Mouse (Mus musculus) thymus, adult 2 months (tissue): ENCODE measurements around the gene Syngr2. TPM values are rescaled to one million over a fixed set of nuclear protein-coding genes. Genes with fewer than 3 reads are reported as not detected.

ENCODE experiments used
- DNase-seq: peaks from one replicate; pipeline ENCODE4 v3.0.0; 2021
- H3K27ac ChIP-seq: fragments of 200-500 bp; 2 replicates; pipeline ENCODE4 v1.5.1; 2012; ENCODE audit warnings: low read length, control low read depth; ENCODE audit not compliant: control insufficient read depth, insufficient read depth
- H3K27me3 ChIP-seq: fragments of 200-500 bp; 2 replicates; pipeline ENCODE4 v1.6.1; 2012; ENCODE audit warnings: mild to moderate bottlenecking, low read length, moderate library complexity, mixed read lengths; ENCODE audit not compliant: control insufficient read depth, insufficient read depth
- H3K36me3 ChIP-seq: fragments of 200-500 bp; 2 replicates; pipeline ENCODE4 v1.6.1; 2012; ENCODE audit warnings: mild to moderate bottlenecking, low read length, moderate library complexity; ENCODE audit not compliant: control insufficient read depth, insufficient read depth
- H3K4me1 ChIP-seq: fragments of 200-500 bp; replicated peaks from 2 replicates; pipeline ENCODE4 v1.6.1; 2012; ENCODE audit warnings: low read length; ENCODE audit not compliant: control insufficient read depth, insufficient read depth
- H3K4me3 ChIP-seq: fragments of 200-500 bp; 2 replicates; pipeline ENCODE4 v1.5.1; 2012; ENCODE audit warnings: mild to moderate bottlenecking, low read length, control low read depth, moderate library complexity; ENCODE audit not compliant: control insufficient read depth, insufficient read depth
- CTCF ChIP-seq: fragments of 200-500 bp; IDR thresholded peaks from 2 replicates; pipeline ENCODE4 v1.5.1; 2012; ENCODE audit warnings: mild to moderate bottlenecking, control low read depth, low read length, moderate library complexity, borderline replicate concordance; ENCODE audit not compliant: control insufficient read depth, poor library complexity, insufficient read depth; ENCODE audit errors: extremely low read depth
- POLR2A ChIP-seq: fragments of 200-500 bp; IDR thresholded peaks from 2 replicates; pipeline ENCODE4 v1.6.1; 2012; ENCODE audit warnings: mild to moderate bottlenecking, low read length, control low read depth, moderate library complexity; ENCODE audit not compliant: control insufficient read depth, poor library complexity, insufficient read depth; ENCODE audit errors: extremely low read depth
- WGBS: fragments of 180-500 bp; shearing (Covaris S2); methylation state at CpG from one replicate; pipeline ENCODE4 v1.1.7; 2018; 5-methylcytosine and 5-hydroxymethylcytosine counted together
- polyA plus RNA-seq: library from polyadenylated mRNA; depleted of rRNA; stranded (reverse); fragments of >200 nt; gene quantifications from 2 replicates; pipeline ENCODE4 v1.2.3, GENCODE M21; 2012

The Syngr2 gene
- polyA plus RNA-seq, 1 experiment: 322 TPM

DNA sequence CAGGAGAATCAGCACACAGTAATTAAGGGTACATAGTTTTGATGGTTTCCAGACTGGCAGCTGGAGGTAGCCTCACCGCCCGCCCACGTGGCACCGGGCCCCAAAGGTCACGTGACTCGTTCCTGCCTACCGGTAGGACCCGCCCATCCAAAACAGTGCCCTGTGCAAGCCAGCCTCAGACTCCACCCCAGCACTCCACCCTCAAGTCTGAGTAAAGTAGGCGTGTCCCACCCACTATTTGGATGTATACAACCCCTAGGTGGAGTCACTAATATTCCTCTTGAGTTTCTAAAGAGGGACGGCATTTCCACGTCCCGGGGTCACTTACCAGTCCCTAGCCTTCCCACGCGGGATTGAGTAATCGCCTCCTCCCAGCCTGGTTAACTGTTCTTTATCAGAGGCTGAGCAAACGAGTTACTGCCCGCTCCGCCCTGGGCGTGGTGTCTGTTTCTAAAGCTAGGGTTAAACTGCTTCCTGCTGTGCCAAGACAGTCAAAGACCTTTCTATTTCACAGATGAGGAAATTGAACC lies 28.8 kb upstream of the Syngr2 start:
- peak overlapping the region; percentile 99 for H3K27ac ChIP-seq
- peak; percentile 68; the same call in 1 of the 2 replicates for TF ChIP-seq POLR2A
- TF ChIP-seq CTCF: 0 out of 2 replicates have a peak, but pooled peaks have one; percentile 34
- under 1% methylated on average over 19 of the region's 19 CpGs for WGBS
- H3K27me3 ChIP-seq: no peaks in the 10 kb centered on the region
- H3K4me1 ChIP-seq: peaks cover 58% of the 10 kb centered on the region
- H3K4me3 ChIP-seq: peak overlapping the region; percentile 99
- peaks cover 12% of the 10 kb centered on the region for H3K36me3 ChIP-seq
- peak; percentile 93 for DNase-seq

DNA sequence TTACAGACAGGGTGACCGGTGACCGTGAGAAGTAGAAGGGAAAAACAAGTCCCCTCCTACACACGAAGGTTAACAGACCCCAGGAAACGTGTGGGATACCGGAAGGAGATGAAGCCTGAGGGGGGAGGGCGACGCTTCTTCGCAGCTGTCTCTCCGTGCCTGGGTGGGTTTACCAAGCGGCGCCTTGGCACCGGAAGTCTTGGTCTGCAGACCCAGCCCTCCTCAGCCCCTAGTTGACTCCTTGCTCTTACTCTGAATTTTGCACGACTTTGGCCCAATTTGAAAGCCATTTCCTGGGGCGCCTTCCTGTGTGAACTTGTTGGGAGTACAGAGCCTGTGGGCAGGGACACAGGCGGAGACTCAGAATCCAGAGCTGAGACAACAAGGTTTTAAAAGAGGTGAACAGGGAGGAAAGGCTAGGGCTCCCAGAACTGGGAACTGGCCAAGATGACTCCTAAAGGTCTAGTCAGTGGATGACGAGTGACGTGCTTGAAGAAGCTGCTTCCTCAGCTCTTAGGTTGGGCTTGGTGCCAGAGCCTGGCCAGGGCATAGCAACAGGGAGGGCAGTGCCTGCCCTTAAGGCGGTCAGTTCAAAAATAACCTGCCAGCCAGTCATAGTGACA lies 28.2 kb upstream of the Syngr2 start:
- H3K4me1 ChIP-seq: peaks cover 52% of the 10 kb centered on the region
- WGBS: 1% methylated on average over 18 of the region's 18 CpGs

DNA sequence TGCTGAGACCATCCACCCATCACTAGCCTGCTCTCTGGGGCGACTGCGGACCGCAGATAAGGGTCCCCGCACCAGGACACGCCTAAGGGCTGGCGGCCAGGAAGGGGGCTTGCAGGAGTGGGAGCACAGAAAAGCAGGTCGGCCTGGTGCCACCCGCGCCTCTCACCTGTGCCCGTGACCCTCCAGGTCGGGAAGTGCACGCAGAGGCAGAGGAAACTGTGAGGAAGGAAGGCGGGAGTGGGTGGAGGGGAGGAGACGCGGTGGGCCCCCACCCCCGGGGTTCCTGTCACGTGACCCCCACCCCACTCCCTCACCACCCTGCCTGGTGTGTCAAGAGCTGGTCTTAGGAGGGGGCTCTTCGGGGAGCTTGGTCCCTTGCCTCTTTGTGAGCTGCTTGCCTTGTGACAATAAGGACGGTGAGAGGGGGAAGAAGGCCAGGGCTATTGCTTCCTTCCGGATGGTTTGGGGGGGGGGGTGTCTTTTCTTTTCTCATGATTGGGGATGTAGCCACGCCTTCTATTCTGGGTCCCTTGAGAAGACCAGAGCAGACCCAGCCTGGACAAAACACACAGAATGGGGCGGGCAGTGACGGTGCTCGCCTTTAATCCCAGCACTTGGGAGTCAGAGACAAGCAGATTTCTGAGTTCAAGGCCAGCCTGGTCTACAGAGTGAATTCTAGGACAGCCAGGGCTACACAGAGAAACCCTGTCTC lies 27.3 kb upstream of the Syngr2 start, which contains the start of the genes Tmc8 and Tmc6:
Tmc8 (plus strand) TSS at position 84 of the 712 bp plus-strand sequence.
Tmc6 (minus strand) TSS at position 206 of the 712 bp plus-strand sequence.
- no peaks in the 10 kb centered on the region for H3K27me3 ChIP-seq
- peak; percentile 92 for DNase-seq
- TF ChIP-seq CTCF: no peak
- peak; percentile 99 for TF ChIP-seq POLR2A
- peaks cover 21% of the 10 kb centered on the region for H3K36me3 ChIP-seq
- WGBS: 2% methylated on average over 24 of the region's 24 CpGs
- H3K4me3 ChIP-seq: peak within 1 kb of the TSS; percentile 99
- peak within 1 kb of the TSS; percentile 99 for H3K27ac ChIP-seq
- peaks cover 44% of the 10 kb centered on the region for H3K4me1 ChIP-seq

More for the DNA sequence above, 28.2 kb upstream of the Syngr2 start:
- H3K27ac ChIP-seq: peak overlapping the region; percentile 99
- TF ChIP-seq POLR2A (peak; percentile 53; the same call in 1 of the 2 replicates), CTCF (no peak)
- H3K4me3 ChIP-seq: peak overlapping the region; percentile 99
- peaks cover 12% of the 10 kb centered on the region for H3K36me3 ChIP-seq
- H3K27me3 ChIP-seq: no peaks in the 10 kb centered on the region
- peak; percentile 84 for DNase-seq

DNA sequence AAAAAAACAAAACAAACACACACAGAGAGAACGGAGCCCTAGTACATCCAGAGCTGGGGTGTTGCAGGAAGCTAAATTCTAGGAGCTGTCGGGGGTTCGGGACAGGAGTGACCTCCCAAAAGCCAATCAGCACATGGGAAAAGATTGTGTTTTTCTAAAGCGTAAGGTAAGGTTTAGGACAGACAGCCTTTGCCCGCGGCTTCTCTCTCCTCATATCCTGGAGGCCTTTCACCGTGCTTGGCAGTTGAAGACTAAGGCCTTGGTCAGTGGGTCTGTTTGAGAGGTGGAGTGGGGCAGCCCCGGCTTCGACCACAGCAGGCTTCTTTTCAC lies 26.8 kb upstream of the Syngr2 start:
- Histone ChIP-seq H3K4me3 (peak overlapping the region; percentile 99), H3K4me1 (peaks cover 39% of the 10 kb centered on the region), H3K36me3 (peaks cover 26% of the 10 kb centered on the region), H3K27ac (peak overlapping the region; percentile 96), H3K27me3 (no peaks in the 10 kb centered on the region)
- TF ChIP-seq CTCF (no peak), POLR2A (no peak)
- 13% methylated on average over 9 of the region's 9 CpGs for WGBS
- no peak for DNase-seq

DNA sequence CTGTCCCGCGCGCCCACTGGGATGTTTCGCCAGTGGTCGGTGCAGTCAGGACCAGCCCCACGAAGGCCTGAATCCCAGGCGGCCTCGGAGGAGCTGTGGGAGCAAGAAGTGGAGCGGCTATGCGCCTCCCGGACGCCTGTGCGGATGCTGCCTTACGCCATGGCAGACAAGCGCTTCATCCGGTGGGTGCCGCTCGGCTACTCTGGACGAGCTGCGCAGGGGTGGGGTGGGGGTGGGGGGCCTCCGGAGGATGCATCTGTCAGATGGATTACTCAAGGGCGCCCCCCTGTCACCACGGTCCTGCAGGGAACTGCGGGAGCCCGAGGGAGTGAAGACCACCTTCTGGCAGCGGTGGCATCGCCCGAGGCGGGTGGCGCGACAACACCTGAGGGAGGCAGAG lies 26.4 kb upstream of the Syngr2 start:
- Histone ChIP-seq H3K36me3 (peaks cover 28% of the 10 kb centered on the region), H3K4me1 (peaks cover 35% of the 10 kb centered on the region), H3K27ac (peak overlapping the region; percentile 96), H3K4me3 (peak overlapping the region; percentile 99), H3K27me3 (no peaks in the 10 kb centered on the region)
- WGBS: 2% methylated on average over 31 of the region's 31 CpGs
- peak; percentile 94 for DNase-seq
- TF ChIP-seq CTCF (0 out of 2 replicates have a peak, but pooled peaks have one; percentile 44), POLR2A (peak; percentile 85)

- Histone ChIP-seq H3K4me1 (peaks cover 28% of the 10 kb centered on the region), H3K36me3 (peaks cover 31% of the 10 kb centered on the region), H3K27me3 (no peaks in the 10 kb centered on the region), H3K27ac (0 out of 2 replicates have a peak overlapping the region, but pooled peaks have one; percentile 2), H3K4me3 (peak overlapping the region; percentile 48)
- TF ChIP-seq CTCF: no peak
- no peak for TF ChIP-seq POLR2A
- DNase-seq: peak; percentile 40
- 85% methylated on average over 10 of the region's 10 CpGs for WGBS
These were observed 25.7 kb upstream of the Syngr2 start for GRCm38 (mm10) chr11:117783683-117784309.
